Mouse (Mus musculus) induced T-regulatory cell, adult 2 months (primary cell): ENCODE data around the gene Fgd3.

Experiments used
- DNase-seq: peaks from one replicate; pipeline ENCODE4 v3.0.0-alpha.2; 2012; ENCODE audit warnings: low read depth

Gene Fgd3

GRCm38 (mm10) chr13:49320040-49320439, at the start of gene Fgd3:
TSS of gene Fgd3 (minus strand) at chr13:49320311.
- DNase-seq = no peak

DNA sequence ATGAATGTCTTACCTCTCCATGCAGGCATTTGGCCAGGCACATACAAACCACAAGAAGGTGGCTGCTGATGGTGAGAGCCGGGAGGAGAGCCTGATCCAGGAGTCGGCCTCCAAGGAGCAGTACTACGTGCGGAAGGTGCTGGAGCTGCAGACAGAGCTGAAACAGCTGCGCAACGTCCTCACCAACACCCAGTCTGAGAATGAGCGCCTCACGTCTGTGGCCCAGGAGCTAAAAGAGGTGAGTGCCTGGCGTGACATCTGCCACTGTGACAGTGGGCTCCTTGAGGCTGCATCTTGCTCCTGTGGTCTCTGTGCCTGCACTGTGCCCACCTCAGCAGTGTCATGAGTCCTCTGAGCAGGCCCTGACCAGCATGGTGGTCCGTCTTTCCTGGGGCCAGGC, 49.3 kb upstream of the Fgd3 start:
- no peak for DNase-seq

- DNase-seq = no peak
Observed at GRCm38 (mm10) chr13:49367657-49368440, 47.7 kb upstream of the Fgd3 start.

- no peak for DNase-seq
Observed at GRCm38 (mm10) chr13:49364716-49365115, 44.6 kb upstream of the Fgd3 start.

DNA sequence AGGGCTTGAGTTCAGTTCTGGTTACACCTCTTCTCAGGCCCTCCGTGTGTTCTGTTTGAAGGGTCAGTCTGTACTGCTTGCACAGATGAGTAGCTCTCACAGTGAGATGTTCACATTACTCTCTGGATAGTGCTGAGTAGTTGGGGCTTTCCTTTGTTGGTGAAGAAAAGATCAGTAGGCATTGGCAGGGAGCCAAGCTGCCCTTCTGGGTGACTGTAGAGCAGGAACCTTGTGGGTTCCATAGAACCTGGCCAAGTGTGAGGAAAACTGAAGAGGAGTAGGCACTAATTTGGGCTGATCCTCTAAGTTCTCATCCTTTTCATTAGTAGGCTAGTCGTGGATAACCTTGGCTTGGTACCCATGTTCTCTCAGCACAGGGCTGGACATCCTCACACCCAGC, 42.7 kb upstream of the Fgd3 start:
- DNase-seq = peak; percentile 28

GRCm38 (mm10) chr13:49362364-49362763, 42.3 kb upstream of the Fgd3 start:
- no peak for DNase-seq

GRCm38 (mm10) chr13:49360906-49361406, 40.8 kb upstream of the Fgd3 start:
- no peak for DNase-seq

GRCm38 (mm10) chr13:49358184-49358583, 38.1 kb upstream of the Fgd3 start:
- DNase-seq = no peak

- DNase-seq = no peak
Observed at GRCm38 (mm10) chr13:49357367-49358026, 37.4 kb upstream of the Fgd3 start.

DNA sequence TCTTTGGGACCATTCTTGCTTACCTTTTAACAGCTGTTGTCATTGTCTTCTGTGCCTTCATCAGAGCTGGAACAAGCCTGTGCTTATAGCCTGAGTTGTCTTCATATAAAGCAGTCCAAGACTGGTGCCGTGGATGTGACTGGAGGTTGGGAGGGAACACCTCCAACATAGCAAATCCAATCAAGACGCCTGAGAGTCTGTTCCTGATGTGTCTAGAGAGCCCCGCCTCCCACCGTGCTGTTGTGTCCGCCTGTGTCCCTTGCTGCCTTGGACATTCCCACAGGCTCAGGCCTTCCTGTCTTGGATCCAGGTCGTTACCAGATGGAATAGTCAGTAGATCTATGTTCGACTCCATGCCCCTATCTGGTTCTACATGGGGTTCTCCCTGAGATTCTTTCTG, 36.0 kb upstream of the Fgd3 start:
- no peak for DNase-seq

- no peak for DNase-seq
Observed at GRCm38 (mm10) chr13:49355461-49356061, 35.5 kb upstream of the Fgd3 start.

DNA sequence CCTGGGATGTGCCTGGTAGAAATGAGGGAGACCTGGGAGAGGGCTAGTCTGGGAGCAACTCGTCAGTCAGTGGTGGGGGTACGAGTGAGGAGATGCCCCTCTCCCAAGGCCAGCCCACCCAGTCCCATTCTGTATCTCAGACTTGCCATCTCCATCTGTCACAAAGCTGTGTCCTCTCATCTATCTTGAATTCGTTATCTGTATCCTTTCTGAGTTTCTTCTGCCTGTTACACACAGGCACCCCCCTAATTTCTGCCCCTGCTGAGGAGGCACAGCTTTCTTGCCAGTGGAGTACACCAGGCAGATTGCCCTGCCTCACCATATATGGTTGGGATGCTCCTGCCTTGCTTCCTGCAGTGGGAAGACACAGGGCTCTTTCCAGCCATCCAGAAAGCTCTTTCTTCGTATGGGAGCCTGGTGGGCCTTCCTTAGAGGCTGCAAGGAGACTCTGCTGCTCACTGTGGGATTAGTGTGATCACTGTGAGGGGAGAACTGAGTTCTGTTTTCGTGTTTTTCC, 33.9 kb upstream of the Fgd3 start:
- DNase-seq = no peak

GRCm38 (mm10) chr13:49353422-49353821, 33.3 kb upstream of the Fgd3 start:
- no peak for DNase-seq

- no peak for DNase-seq
Observed at GRCm38 (mm10) chr13:49352581-49353159, 32.6 kb upstream of the Fgd3 start.

DNA sequence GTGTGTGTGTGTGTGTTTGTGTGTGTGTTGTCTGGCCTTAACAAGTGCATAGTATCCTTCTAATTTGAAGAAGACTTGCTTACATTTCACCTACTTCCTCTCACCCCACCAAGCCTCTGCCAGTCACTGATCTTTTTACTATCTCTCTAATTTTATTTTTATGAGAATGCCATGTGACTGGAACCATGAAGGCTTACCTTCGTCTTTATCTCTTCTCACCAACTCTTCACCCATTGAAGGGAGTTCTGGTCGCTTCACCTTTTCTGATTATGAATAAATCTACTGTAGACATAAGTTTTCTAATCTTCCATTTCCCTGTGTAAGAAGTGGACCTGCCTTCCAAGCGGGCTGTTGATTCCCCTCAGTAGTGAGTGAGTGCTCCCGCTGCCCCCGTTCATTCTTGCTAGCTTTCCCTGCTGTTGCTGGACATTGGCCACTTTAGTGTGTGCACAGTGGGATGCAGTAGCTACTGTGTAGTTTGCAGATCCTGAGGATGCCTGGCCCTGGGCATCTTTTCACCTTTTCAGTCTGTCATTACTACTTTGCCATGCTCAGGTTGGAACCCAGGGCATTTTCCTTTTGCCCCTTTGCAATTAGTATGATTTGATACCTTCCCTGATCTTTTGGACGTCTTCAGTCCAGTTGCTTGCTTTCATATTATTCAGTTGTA, 29.9 kb upstream of the Fgd3 start:
- DNase-seq = no peak

DNA sequence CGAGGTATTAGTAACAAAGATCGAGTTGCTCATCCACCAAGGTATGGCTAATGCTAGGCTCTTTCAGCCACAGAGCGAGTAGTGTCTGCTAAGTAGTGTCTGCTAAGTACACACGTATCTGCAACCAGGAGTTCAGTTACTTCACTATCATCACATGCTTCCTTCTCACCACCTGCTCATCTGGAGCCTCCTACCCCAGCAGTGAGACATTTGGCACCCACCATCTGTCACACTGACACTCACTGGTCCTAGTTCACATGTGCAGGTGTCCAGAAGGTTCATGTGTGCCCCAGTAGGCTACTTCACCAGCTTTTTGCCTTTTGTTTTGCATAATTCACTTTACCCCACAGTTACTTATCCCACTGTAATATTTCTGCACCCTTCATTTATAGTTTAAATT, 29.2 kb upstream of the Fgd3 start:
- no peak for DNase-seq

GRCm38 (mm10) chr13:49348522-49348921, 28.4 kb upstream of the Fgd3 start:
- DNase-seq = no peak

- no peak for DNase-seq
Observed at GRCm38 (mm10) chr13:49345476-49345875, 25.4 kb upstream of the Fgd3 start.

GRCm38 (mm10) chr13:49344567-49344966, 24.5 kb upstream of the Fgd3 start:
- DNase-seq = no peak

- no peak for DNase-seq
Observed at GRCm38 (mm10) chr13:49342723-49343100, 22.6 kb upstream of the Fgd3 start.

- DNase-seq = peak; percentile 32
Observed at GRCm38 (mm10) chr13:49341831-49342722, 22.0 kb upstream of the Fgd3 start.
